Mouse (Mus musculus) forebrain, postnatal 0 days (tissue): ENCODE data around the gene Carmil1. TPM values are rescaled to one million over a fixed set of nuclear protein-coding genes. Genes with fewer than 3 reads are reported as not detected.
A peak's percentile ranks its signal among the peaks of the same experiment; 100 is the strongest.

Source experiments
- ATAC-seq: fragments of 200-750 bp; cut with Nextera tagmentation; 2 replicates; pipeline ENCODE4 v1.8.0; 2017; ENCODE audit warnings: mild to moderate bottlenecking, moderate library complexity
- DNase-seq: peaks from one replicate; pipeline ENCODE4 v3.0.0-alpha.2; 2015
- H3K27ac ChIP-seq: fragments of 300-500 bp; sonication (generic); 2 replicates; pipeline ENCODE4 v1.5.1; 2014; ENCODE audit warnings: low read depth, mild to moderate bottlenecking, antibody characterized with exemption, low read length, moderate library complexity, mixed read lengths
- H3K27me3 ChIP-seq: fragments of 300-500 bp; sonication (generic); 2 replicates; pipeline ENCODE4 v1.6.1; 2014; ENCODE audit warnings: mild to moderate bottlenecking, low read length, mixed read lengths; ENCODE audit not compliant: insufficient read depth
- H3K36me3 ChIP-seq: fragments of 300-500 bp; sonication (generic); 2 replicates; pipeline ENCODE4 v1.6.1; 2014; ENCODE audit warnings: mild to moderate bottlenecking, moderate library complexity; ENCODE audit not compliant: insufficient read depth
- H3K4me1 ChIP-seq: fragments of 300-500 bp; sonication (generic); 2 replicates; pipeline ENCODE4 v1.6.1; 2014; ENCODE audit warnings: antibody characterized with exemption; ENCODE audit not compliant: insufficient read depth
- H3K4me2 ChIP-seq: fragments of 300-500 bp; sonication (generic); 2 replicates; pipeline ENCODE4 v1.6.1; 2014; ENCODE audit warnings: low read depth, mild to moderate bottlenecking, moderate library complexity
- H3K4me3 ChIP-seq: fragments of 300-500 bp; sonication (generic); 2 replicates; pipeline ENCODE4 v1.5.1; 2014; ENCODE audit warnings: low read depth, low read length, mixed read lengths
- H3K9ac ChIP-seq: fragments of 300-500 bp; sonication (generic); 2 replicates; pipeline ENCODE4 v1.6.1; 2014; ENCODE audit warnings: mild to moderate bottlenecking
- H3K9me3 ChIP-seq: fragments of 300-500 bp; sonication (generic); 2 replicates; pipeline ENCODE4 v1.6.1; 2016; ENCODE audit warnings: low read length
- CTCF ChIP-seq: sonication (generic); IDR thresholded peaks from 2 replicates; pipeline ENCODE4 v1.5.1; 2016; ENCODE audit warnings: antibody characterized with exemption, control low read depth, low read depth
- WGBS: fragments of 180-500 bp; shearing (Covaris S2); extraction: QIAGEN DNeasy Blood & Tissue Kit; methylation state at CpG from one replicate; pipeline ENCODE4 v1.1.7; 2014; 5-methylcytosine and 5-hydroxymethylcytosine counted together
- polyA plus RNA-seq: library from polyadenylated mRNA; unstranded; fragments of >200 nt; fragmentation: Nextera tagmentation; extraction: Ambion mirVana; gene quantifications from 2 replicates; pipeline ENCODE4 v1.2.1, GENCODE M21; 2015
- total RNA-seq: library from RNA; depleted of rRNA; stranded (reverse); fragments of >200 nt; gene quantifications from 2 replicates; pipeline ENCODE4 v1.2.3, GENCODE M21; 2014

Gene Carmil1
- total and polyA plus RNA-seq, 2 experiments from 2014 or later = 30.2 to 47.9 TPM

- DNase-seq (no peak), ATAC-seq (peak; percentile 42; the same call in 1 of the 2 replicates)
- WGBS = 47% methylated on average over 21 of the region's 21 CpGs
- peak; percentile 10; the same call in 1 of the 2 replicates for TF ChIP-seq CTCF
- H3K36me3 ChIP-seq = peaks cover 4% of the 10 kb centered on the region; the same call in 1 of the 2 replicates
- H3K9me3 ChIP-seq = no peaks in the 10 kb centered on the region
- no peaks in the 10 kb centered on the region for H3K27me3 ChIP-seq
- no peak overlapping the region for H3K4me3 ChIP-seq
- H3K9ac ChIP-seq = no peak overlapping the region
- H3K4me1 ChIP-seq = no peaks in the 10 kb centered on the region
- no peak overlapping the region for H3K4me2 ChIP-seq
- H3K27ac ChIP-seq = 0 out of 2 replicates have a peak overlapping the region, but pooled peaks have one; percentile 9
Observed at GRCm38 (mm10) chr13:24135282-24136230, 145.0 kb downstream of the Carmil1 start.

GRCm38 (mm10) chr13:24132866-24133265, 147.7 kb downstream of the Carmil1 start:
- no peak for ATAC-seq
- Histone ChIP-seq H3K27ac (no peak overlapping the region), H3K27me3 (no peaks in the 10 kb centered on the region), H3K4me1 (no peaks in the 10 kb centered on the region), H3K4me3 (no peak overlapping the region), H3K4me2 (no peak overlapping the region), H3K36me3 (no peaks in the 10 kb centered on the region; the same call in 1 of the 2 replicates), H3K9me3 (no peaks in the 10 kb centered on the region), H3K9ac (no peak overlapping the region)
- DNase-seq = no peak
- 97% methylated on average over 3 of the region's 3 CpGs for WGBS
- no peak for TF ChIP-seq CTCF

- TF ChIP-seq CTCF = no peak
- no peak overlapping the region for H3K4me3 ChIP-seq
- H3K36me3 ChIP-seq = no peaks in the 10 kb centered on the region
- WGBS = 96% methylated on average over 5 of the region's 5 CpGs
- H3K27ac ChIP-seq = no peak overlapping the region
- DNase-seq (no peak), ATAC-seq (no peak)
- no peaks in the 10 kb centered on the region for H3K9me3 ChIP-seq
- H3K27me3 ChIP-seq = no peaks in the 10 kb centered on the region
- no peak overlapping the region for H3K9ac ChIP-seq
- no peaks in the 10 kb centered on the region for H3K4me1 ChIP-seq
- no peak overlapping the region for H3K4me2 ChIP-seq
Observed at GRCm38 (mm10) chr13:24131319-24131718, 149.3 kb downstream of the Carmil1 start.

GRCm38 (mm10) chr13:24130741-24131140, 149.9 kb downstream of the Carmil1 start:
- Histone ChIP-seq H3K27ac (no peak overlapping the region), H3K27me3 (no peaks in the 10 kb centered on the region), H3K4me2 (no peak overlapping the region), H3K9ac (no peak overlapping the region), H3K9me3 (no peaks in the 10 kb centered on the region), H3K4me3 (no peak overlapping the region), H3K36me3 (no peaks in the 10 kb centered on the region), H3K4me1 (no peaks in the 10 kb centered on the region)
- ATAC-seq (no peak), DNase-seq (no peak)
- TF ChIP-seq CTCF = no peak
- WGBS = 88% methylated on average over 2 of the region's 2 CpGs

GRCm38 (mm10) chr13:24128731-24129130, 151.9 kb downstream of the Carmil1 start:
- no peak overlapping the region for H3K4me3 ChIP-seq
- H3K9me3 ChIP-seq = no peaks in the 10 kb centered on the region
- no peak for ATAC-seq
- WGBS = 95% methylated on average over 1 of the region's 1 CpGs
- no peak overlapping the region for H3K4me2 ChIP-seq
- no peak overlapping the region for H3K9ac ChIP-seq
- H3K27me3 ChIP-seq = no peaks in the 10 kb centered on the region
- H3K36me3 ChIP-seq = no peaks in the 10 kb centered on the region
- TF ChIP-seq CTCF = no peak
- no peak for DNase-seq
- H3K27ac ChIP-seq = no peak overlapping the region
- H3K4me1 ChIP-seq = no peaks in the 10 kb centered on the region

GRCm38 (mm10) chr13:24125865-24126264, 154.7 kb downstream of the Carmil1 start:
- Histone ChIP-seq H3K9me3 (no peaks in the 10 kb centered on the region), H3K4me1 (no peaks in the 10 kb centered on the region), H3K27ac (no peak overlapping the region), H3K4me2 (no peak overlapping the region), H3K9ac (no peak overlapping the region), H3K4me3 (no peak overlapping the region), H3K36me3 (0 out of 2 replicates have a peak, but pooled peaks cover 2% of the 10 kb centered on the region), H3K27me3 (no peaks in the 10 kb centered on the region)
- DNase-seq (no peak), ATAC-seq (no peak)
- WGBS = 90% methylated on average over 6 of the region's 6 CpGs
- TF ChIP-seq CTCF = no peak

GRCm38 (mm10) chr13:24117181-24117812, 163.3 kb downstream of the Carmil1 start:
- H3K9ac ChIP-seq = no peak overlapping the region
- DNase-seq (peak; percentile 38), ATAC-seq (peak; percentile 78)
- H3K27ac ChIP-seq = no peak overlapping the region
- WGBS = 62% methylated on average over 7 of the region's 7 CpGs
- no peak for TF ChIP-seq CTCF
- H3K9me3 ChIP-seq = no peaks in the 10 kb centered on the region
- H3K36me3 ChIP-seq = 0 out of 2 replicates have a peak, but pooled peaks cover 9% of the 10 kb centered on the region
- no peak overlapping the region for H3K4me3 ChIP-seq
- H3K4me1 ChIP-seq = no peaks in the 10 kb centered on the region
- no peaks in the 10 kb centered on the region for H3K27me3 ChIP-seq
- no peak overlapping the region for H3K4me2 ChIP-seq
